Mouse (Mus musculus) midbrain, embryonic 10.5 days (tissue): ENCODE data around the gene Sgip1. TPM values are rescaled to one million over a fixed set of nuclear protein-coding genes. Genes with fewer than 3 reads are reported as not detected.

Experiments used
- DNase-seq: peaks from one replicate; pipeline ENCODE4 v3.0.0-alpha.2; 2017; ENCODE audit warnings: low spot score
- H3K27ac ChIP-seq: fragments of 300-500 bp; sonication (generic); replicated peaks from 2 replicates; pipeline ENCODE4 v1.5.1; 2016; ENCODE audit warnings: mild to moderate bottlenecking
- H3K27me3 ChIP-seq: fragments of 300-500 bp; sonication (generic); 2 replicates; pipeline ENCODE4 v1.6.1; 2016; ENCODE audit warnings: low read depth, mild to moderate bottlenecking; ENCODE audit not compliant: poor library complexity, severe bottlenecking
- H3K36me3 ChIP-seq: fragments of 300-500 bp; sonication (generic); 2 replicates; pipeline ENCODE4 v1.6.1; 2016; ENCODE audit warnings: mild to moderate bottlenecking, moderate library complexity
- H3K4me1 ChIP-seq: fragments of 300-500 bp; sonication (generic); 2 replicates; pipeline ENCODE4 v1.6.1; 2016
- H3K4me3 ChIP-seq: fragments of 300-500 bp; sonication (generic); 2 replicates; pipeline ENCODE4 v1.5.1; 2016; ENCODE audit warnings: mild to moderate bottlenecking, moderate library complexity
- H3K9me3 ChIP-seq: fragments of 300-500 bp; sonication (generic); replicated peaks from 2 replicates; pipeline ENCODE4 v1.6.1; 2016; ENCODE audit warnings: mild to moderate bottlenecking
- WGBS: fragments of 180-500 bp; shearing (Covaris S2); methylation state at CpG from one replicate; pipeline ENCODE4 v1.1.7; 2016; 5-methylcytosine and 5-hydroxymethylcytosine counted together
- polyA plus RNA-seq: library from polyadenylated mRNA; unstranded; fragments of >200 nt; fragmentation: Nextera tagmentation; extraction: Ambion mirVana; gene quantifications from 2 replicates; pipeline ENCODE4 v1.2.1, GENCODE M21; 2016

The Sgip1 gene
- polyA plus RNA-seq, 1 experiment from 2014 or later, result 5.2 TPM

DNA sequence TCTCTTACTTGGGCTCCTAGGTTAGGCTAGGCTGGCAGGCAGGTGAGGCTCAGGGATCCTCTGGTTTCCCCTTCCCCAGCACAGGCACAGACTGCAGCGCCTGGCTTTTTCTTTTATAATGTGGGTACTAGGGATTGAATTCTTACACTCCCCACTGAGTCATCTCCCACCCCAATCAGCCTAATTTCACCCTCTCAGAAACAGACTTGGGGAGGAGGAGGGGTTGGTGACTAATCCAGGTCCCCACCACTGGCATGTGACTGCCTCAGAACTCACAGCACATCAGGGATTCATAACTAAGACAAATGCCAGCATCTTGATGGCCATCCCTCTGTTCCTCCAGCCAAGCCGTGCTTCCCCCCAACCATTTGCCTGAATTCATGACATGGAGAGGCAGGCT is 85.1 kb downstream of the Sgip1 start:
- no peak overlapping the region for H3K27ac ChIP-seq
- no peak for DNase-seq
- no peaks in the 10 kb centered on the region for H3K9me3 ChIP-seq
- no peaks in the 10 kb centered on the region for H3K36me3 ChIP-seq
- WGBS, result 86% methylated on average over 2 of the region's 2 CpGs
- H3K4me3 ChIP-seq, result no peak overlapping the region
- H3K27me3 ChIP-seq, result no peaks in the 10 kb centered on the region
- H3K4me1 ChIP-seq, result peaks cover 10% of the 10 kb centered on the region

DNA sequence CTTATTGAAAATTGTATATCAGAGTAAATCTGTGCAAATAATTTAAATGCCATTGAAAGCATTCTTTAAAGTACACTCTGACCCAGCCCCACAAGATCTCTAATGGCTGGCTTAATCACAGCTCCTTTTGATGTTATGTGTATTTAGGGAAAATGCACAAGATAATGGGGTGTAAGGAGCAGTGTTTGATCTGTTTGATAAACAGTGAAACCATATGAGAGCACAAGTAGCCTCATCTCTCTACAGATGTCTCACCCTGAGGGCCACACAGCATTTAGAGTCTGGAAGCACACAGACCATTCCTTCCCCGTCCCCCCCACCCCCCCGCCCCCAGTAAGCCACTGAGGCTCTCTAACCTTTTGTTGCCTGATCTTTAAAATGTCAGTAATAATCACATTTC is 87.4 kb downstream of the Sgip1 start:
- no peak overlapping the region for H3K27ac ChIP-seq
- H3K9me3 ChIP-seq, result no peaks in the 10 kb centered on the region
- H3K4me1 ChIP-seq, result no peaks in the 10 kb centered on the region
- DNase-seq, result no peak
- H3K4me3 ChIP-seq, result no peak overlapping the region
- no peaks in the 10 kb centered on the region for H3K27me3 ChIP-seq
- no peaks in the 10 kb centered on the region for H3K36me3 ChIP-seq
- 94% methylated on average over 2 of the region's 2 CpGs for WGBS

DNA sequence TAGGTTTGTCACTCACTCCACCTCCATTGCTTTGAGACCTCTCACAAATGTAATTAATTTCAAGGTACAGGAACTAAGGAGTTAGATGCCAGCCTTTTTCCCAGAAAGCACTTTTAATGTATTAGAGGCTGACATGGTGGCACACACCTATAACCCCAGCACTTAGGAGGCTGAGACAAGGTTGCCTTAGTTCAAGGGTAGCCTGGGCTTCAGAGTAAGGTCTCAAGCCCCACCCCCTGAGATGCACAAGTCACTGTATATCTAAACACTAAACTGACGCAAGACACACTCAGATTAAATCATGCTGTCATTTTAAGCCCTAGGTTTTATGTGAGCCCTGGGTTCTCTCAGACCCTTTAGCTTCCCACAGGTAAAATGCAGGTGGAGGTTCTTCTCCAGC is 92.1 kb downstream of the Sgip1 start:
- Histone ChIP-seq H3K4me3 (no peak overlapping the region), H3K36me3 (no peaks in the 10 kb centered on the region), H3K27me3 (no peaks in the 10 kb centered on the region), H3K27ac (no peak overlapping the region), H3K4me1 (no peaks in the 10 kb centered on the region), H3K9me3 (no peaks in the 10 kb centered on the region)
- 94% methylated on average over 1 of the region's 1 CpGs for WGBS
- no peak for DNase-seq

DNA sequence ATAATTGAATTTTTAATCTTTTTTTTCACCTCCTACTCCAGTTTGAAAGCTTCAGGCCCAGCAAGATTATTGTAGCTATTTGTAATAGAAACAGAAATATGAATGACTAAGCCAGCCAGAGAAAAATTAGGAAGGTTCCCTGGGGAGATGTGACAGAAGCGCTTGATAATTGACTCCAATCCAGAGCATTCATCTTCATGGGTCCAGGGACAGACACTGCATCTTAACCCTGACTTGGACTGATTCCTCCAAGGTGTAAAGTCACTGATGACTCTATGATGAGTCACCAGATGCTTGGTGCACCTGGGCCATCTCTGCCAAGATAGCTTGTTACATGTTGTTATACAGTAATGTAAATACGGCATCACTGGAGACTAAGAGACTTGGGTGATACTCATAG is 92.6 kb downstream of the Sgip1 start:
- Histone ChIP-seq H3K27me3 (no peaks in the 10 kb centered on the region), H3K36me3 (no peaks in the 10 kb centered on the region), H3K9me3 (no peaks in the 10 kb centered on the region), H3K27ac (no peak overlapping the region), H3K4me3 (no peak overlapping the region), H3K4me1 (no peaks in the 10 kb centered on the region)
- no peak for DNase-seq
- whole genome bisulfite sequencing, result 99% methylated on average over 2 of the region's 2 CpGs

DNA sequence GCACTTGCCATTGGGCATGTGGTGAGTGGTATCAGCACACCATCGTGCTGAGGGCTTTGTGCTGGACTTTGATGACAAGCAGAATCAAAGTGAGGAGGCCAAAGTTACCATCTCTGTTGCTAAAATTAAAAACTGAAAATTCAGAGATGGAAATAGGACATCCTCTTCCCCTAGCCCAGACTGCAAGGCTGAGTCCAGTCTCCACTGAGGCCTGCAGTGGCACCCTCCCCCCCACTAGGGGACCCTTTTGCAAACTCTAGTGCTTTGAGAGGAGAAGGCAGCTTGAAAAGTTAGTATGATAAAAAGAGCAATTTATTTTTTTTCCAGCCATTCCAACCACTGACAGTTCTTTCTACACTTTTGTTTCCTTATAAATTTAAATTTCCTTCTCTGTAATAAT is 93.6 kb downstream of the Sgip1 start:
- no peaks in the 10 kb centered on the region for H3K27me3 ChIP-seq
- no peaks in the 10 kb centered on the region for H3K4me1 ChIP-seq
- whole genome bisulfite sequencing, result 80% methylated on average over 1 of the region's 1 CpGs
- H3K9me3 ChIP-seq, result no peaks in the 10 kb centered on the region
- DNase-seq, result no peak
- no peaks in the 10 kb centered on the region for H3K36me3 ChIP-seq
- no peak overlapping the region for H3K27ac ChIP-seq
- H3K4me3 ChIP-seq, result no peak overlapping the region

DNA sequence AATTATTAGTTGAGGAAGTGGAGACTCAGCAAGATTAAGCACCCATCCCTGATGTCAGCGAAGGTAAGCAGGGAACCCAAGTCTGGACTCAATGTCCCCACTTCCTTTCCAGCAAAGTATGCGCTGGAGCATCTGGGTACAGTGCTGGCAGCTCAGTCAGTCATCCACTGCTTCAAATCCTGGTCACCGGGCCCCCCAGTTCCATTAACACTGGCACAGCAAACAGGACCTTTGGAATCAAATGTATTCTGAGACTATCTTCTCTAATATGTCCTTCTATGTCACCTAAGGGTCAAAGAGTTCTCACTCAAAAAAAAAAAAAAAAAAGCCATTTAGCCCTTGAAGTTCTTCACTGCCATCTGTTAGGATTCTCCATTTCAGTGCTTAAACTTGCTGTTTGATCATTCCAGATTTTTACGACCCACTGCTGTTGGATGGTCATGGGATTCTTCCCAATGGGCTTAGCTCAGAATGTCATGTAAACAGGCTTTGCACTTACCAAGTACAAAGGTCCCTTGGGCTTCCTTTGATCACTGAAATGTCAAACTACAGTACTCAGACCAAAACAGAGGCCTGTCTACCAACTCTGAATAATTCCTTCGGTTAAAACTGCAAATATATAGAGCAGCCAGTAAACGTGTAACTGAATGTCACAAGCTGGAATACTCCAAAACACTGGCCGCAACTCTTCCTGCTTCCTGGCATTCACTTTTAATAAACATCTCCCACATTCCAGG is 99.1 kb downstream of the Sgip1 start:
- H3K9me3 ChIP-seq, result no peaks in the 10 kb centered on the region
- no peaks in the 10 kb centered on the region for H3K4me1 ChIP-seq
- no peak overlapping the region for H3K4me3 ChIP-seq
- H3K27ac ChIP-seq, result no peak overlapping the region
- no peak for DNase-seq
- H3K36me3 ChIP-seq, result no peaks in the 10 kb centered on the region
- no peaks in the 10 kb centered on the region for H3K27me3 ChIP-seq
- WGBS, result 81% methylated on average over 7 of the region's 7 CpGs

DNA sequence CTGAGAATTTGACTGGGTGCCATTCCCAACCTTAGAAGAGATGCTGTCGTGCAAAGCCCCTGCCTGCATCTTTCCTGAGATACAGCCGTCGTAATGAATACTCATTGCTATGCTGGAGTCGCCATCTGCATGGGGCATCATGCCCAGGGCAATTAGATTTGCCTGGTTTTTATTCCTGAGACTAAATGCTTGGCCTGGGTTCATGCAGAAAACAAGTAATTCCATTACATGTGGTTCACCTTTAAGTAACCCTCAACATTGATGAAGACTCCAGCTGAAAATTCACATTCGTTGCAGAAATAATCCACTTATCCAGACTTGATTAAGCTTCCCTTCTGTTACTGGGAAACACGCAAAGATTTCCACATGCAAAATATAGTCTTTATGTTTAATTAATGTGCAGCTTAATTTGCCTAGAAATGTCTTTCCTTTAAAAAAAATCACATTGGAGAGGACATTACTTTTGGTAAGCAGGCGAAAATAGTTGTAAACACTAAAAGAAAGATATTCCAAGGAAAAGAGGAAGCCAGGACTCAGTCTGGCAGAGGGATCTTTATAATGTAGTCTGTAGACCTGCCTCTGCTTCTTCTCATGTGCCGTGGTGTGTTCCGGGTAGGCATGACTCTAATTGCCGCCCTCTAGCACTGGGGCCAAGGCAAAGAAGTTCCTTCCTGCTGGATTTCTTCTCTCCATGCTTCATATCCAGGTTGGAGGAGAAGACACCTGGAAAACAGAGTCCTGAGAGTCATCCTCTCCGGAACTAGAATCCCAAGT is 100.0 kb downstream of the Sgip1 start:
- H3K27ac ChIP-seq, result no peak overlapping the region
- H3K9me3 ChIP-seq, result no peaks in the 10 kb centered on the region
- H3K27me3 ChIP-seq, result no peaks in the 10 kb centered on the region
- no peaks in the 10 kb centered on the region for H3K36me3 ChIP-seq
- 88% methylated on average over 11 of the region's 11 CpGs for WGBS
- no peak overlapping the region for H3K4me3 ChIP-seq
- DNase-seq, result no peak
- no peaks in the 10 kb centered on the region for H3K4me1 ChIP-seq

DNA sequence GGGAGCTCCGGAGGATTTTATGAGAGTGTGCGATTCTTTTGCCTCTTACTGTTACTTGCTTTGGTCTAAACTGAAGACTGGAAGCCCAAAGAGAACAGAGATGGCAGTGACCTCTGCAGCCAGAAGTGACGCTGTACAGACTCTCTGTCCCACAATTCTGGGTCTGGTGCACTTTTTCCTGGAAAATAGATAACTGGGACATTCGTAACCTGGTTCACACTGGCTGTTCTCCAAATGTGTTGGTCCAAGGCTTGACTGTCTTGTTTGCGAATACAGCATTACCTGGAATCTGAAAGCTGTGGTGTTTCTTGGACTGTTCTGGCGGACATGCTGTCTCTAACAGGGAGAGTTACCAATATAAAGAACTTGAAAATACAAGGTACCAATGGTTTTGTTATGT is 109.4 kb downstream of the Sgip1 start:
- Histone ChIP-seq H3K36me3 (no peaks in the 10 kb centered on the region), H3K27me3 (no peaks in the 10 kb centered on the region), H3K4me3 (no peak overlapping the region), H3K9me3 (no peaks in the 10 kb centered on the region), H3K27ac (no peak overlapping the region), H3K4me1 (peaks cover 15% of the 10 kb centered on the region)
- WGBS, result 96% methylated on average over 6 of the region's 6 CpGs
- DNase-seq, result no peak

DNA sequence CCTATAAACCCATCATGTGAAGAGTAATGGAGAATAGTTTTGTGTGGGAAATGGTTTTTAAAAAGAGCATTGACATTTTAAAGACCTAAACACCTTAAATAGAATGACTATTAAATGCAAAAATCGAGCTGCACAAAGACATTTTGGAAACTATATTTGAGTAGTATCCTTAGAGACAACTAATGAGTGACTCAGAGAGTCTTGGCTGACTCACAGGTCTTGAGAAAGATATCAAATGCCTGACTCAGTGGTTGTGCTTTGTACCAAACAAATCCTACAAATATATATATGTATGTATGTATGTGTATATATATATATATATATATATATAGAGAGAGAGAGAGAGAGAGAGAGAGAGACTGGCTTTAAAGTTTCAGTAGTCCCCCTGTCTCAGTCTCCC is 110.1 kb downstream of the Sgip1 start:
- 76% methylated on average over 1 of the region's 1 CpGs for WGBS
- Histone ChIP-seq H3K4me3 (no peak overlapping the region), H3K36me3 (no peaks in the 10 kb centered on the region), H3K27ac (no peak overlapping the region), H3K9me3 (no peaks in the 10 kb centered on the region), H3K27me3 (no peaks in the 10 kb centered on the region), H3K4me1 (peaks cover 22% of the 10 kb centered on the region)
- DNase-seq, result no peak

DNA sequence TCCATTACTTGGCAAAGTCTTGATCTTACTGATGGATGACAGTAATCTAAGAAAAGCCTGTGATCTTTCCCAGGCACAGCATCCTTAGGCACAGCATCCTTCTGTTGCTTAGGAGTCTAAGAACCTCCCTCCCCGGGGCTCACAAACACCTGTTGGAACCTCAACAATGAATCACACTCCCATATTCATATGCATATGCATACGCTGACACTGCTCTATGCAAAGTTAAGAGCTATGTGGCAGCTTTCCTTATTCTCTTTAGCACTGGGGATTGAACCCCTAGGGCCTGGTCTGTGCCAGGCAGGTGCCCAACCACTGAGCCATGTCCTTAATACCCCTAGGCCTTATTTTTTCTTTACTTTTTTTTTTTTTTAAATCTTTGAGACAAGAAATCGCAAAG is 111.2 kb downstream of the Sgip1 start:
- H3K27ac ChIP-seq, result no peak overlapping the region
- no peaks in the 10 kb centered on the region for H3K9me3 ChIP-seq
- 87% methylated on average over 3 of the region's 3 CpGs for WGBS
- no peak overlapping the region for H3K4me3 ChIP-seq
- no peaks in the 10 kb centered on the region for H3K36me3 ChIP-seq
- H3K27me3 ChIP-seq, result no peaks in the 10 kb centered on the region
- H3K4me1 ChIP-seq, result peaks cover 28% of the 10 kb centered on the region
- DNase-seq, result no peak

DNA sequence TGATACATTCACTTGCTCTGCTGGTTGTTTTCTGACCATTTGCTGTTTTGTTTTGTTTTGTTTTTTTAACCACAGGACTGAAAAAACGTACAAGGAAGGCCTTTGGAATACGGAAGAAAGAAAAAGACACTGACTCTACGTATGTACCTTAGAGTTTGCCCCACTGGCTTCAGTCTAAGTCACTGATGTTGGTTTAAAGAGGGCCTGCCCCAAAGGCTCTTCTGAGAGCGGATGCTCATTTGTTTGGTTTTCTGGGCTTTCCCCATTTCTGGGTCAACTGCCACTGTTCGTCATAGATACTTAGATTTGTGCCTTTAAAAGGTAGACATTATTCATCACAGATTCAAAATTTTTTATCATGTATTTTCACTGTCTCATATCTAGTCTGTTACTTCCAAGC is 111.7 kb downstream of the Sgip1 start:
- H3K27ac ChIP-seq, result no peak overlapping the region
- no peak overlapping the region for H3K4me3 ChIP-seq
- H3K27me3 ChIP-seq, result no peaks in the 10 kb centered on the region
- H3K36me3 ChIP-seq, result no peaks in the 10 kb centered on the region
- DNase-seq, result no peak
- 75% methylated on average over 5 of the region's 5 CpGs for WGBS
- H3K4me1 ChIP-seq, result peaks cover 28% of the 10 kb centered on the region
- no peaks in the 10 kb centered on the region for H3K9me3 ChIP-seq

DNA sequence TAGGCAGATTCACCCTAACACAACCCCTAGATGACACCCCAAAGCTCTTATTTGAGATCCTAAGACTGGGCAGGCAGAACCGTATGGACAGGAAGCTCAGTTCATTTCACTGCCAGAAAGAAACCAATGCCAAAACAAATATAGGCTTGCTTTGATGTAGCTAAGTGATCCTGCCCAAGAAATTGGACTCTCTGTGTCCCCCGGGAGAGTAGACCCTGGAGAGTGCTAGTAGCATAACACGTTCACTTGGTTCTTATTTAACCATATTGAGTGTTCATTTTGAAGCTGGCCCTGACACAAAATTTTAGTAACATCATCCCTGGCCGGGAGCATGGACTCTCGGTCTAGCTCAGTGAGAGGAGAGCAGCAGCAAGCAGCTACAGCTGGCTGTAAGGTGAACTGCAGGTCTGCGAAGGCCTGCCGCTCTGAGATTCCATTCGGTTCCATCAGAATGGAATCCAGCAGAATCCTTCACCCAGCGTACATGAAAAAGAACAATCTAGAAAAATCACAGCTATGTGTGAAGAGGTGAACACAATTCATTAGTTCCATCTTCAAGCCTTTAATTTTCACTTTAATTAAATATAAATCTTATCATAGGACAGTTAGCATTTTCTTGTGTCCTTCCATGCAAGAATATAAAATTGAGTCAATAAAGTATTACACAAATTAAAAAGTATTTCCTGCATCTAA is 112.4 kb downstream of the Sgip1 start:
- no peaks in the 10 kb centered on the region for H3K9me3 ChIP-seq
- no peak overlapping the region for H3K27ac ChIP-seq
- WGBS, result 81% methylated on average over 9 of the region's 9 CpGs
- H3K27me3 ChIP-seq, result no peaks in the 10 kb centered on the region
- H3K36me3 ChIP-seq, result no peaks in the 10 kb centered on the region
- H3K4me1 ChIP-seq, result peaks cover 28% of the 10 kb centered on the region
- no peak for DNase-seq
- H3K4me3 ChIP-seq, result no peak overlapping the region
